Mouse (Mus musculus) layer of hippocampus, postnatal 10 days (tissue): ENCODE data around the gene Nqo1. TPM values are rescaled to one million over a fixed set of nuclear protein-coding genes. Genes with fewer than 3 reads are reported as not detected.

Source experiments
- DNase-seq, 2 experiments: peaks; one replicate each; pipeline ENCODE4 v3.0.0; 2021; ENCODE audit warnings: low spot score in 2 of 2
- total RNA-seq, 2 experiments: library from RNA; stranded (reverse); gene quantifications; 2 replicates each; pipeline ENCODE4 v1.2.3; 2021

The Nqo1 gene
- total RNA-seq, 2 experiments from 2014 or later: 2.3 to 3.0 TPM

DNA sequence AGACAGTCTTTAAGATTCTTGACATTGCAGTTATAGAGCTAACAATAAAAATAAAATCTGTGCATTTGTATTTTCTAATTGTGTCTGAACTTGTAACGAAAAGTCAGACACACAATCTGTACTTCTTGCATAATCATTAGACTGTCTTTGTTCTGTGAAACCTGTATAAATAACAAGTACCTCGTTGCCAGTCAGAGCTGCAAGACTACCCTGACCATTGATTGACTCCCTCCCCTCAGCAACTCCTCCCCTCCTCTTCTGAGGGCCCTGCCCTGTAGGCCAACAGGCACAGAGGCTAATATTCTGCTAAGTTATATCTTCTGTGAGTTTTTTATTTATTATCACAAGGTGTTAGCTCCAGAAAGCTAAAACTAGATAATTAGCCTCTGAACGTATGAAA, 2.9 kb upstream of the Nqo1 start:
- no peak for DNase-seq

GRCm38 (mm10) chr8:107404057-107404456, 1.1 kb upstream of the Nqo1 start:
- no peak for DNase-seq

- no peak for DNase-seq
Observed at GRCm38 (mm10) chr8:107401866-107402265, 1.1 kb downstream of the Nqo1 start.

GRCm38 (mm10) chr8:107399495-107399894, 3.5 kb downstream of the Nqo1 start:
- DNase-seq: peak; percentile 27 to 46

GRCm38 (mm10) chr8:107397665-107398064, 5.3 kb downstream of the Nqo1 start:
- no peak for DNase-seq

- DNase-seq: no peak
Observed at GRCm38 (mm10) chr8:107396106-107396670, 6.8 kb downstream of the Nqo1 start.

DNA sequence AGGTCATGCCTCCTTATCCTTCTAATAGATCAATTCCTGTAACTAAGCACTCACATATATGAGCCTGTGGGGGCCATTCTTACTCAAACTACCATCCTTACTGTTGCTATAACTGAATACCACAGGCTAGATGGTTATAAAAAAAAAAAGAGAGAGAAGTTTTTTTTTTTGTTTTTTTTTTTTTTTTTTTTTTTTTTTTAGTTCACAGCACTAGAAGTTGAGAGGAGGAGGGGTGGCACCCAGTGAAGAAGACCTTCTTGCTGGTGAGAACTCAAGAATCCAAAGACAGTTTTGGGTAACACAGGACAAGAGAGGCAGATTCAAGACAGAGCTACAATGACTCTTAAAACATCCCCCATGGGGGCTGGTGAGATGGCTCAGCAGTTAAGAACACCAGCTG, 7.6 kb downstream of the Nqo1 start:
- no peak for DNase-seq

DNA sequence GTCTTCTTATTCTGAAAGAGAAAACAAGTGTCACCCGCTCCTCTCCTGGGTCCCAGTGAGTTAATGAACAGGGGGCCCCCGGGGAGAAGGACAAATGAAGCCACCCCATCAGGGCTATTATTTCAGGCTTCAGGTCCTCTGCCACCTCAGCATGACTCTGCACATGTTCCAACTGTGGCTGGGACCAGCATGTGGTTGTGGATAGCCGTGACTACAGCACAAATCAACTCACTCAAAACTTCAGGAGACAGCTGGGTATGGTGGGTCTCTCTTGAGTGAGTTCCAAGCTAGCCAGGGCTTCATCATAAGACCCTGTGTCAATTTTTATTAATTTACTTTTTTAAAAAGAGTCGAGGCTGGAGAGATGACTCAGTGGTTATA, 11.9 kb downstream of the Nqo1 start:
- DNase-seq: no peak

DNA sequence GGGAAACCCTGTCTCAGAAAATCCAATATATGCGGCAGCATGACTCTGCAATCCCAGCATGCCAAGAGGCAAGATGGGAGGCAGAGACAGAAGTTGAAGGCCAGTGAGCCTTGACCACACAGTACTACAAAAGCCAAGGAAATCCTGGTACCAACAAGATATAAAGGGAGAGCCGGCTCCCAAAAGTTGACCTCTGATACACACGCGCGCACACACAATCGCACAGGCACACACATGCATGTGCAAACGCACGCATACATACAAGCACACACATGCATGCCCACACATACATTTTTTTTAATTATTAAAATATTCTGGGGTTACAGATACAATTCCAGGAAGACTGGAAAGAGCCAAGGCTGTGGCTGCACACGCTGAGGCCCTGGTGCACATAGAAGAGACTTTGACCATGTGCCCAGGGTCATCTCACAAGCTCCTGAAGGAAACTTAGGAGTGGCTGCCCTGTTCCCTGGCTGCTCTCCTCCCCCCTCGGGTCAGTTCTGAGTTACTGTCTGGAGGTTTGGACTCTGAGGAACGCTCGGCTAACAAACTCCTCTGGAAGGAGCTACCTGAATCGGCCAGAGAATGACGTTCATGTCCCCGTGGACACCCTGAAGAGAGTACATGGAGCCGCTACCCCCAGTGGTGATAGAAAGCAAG, 12.4 kb downstream of the Nqo1 start:
- DNase-seq: no peak

DNA sequence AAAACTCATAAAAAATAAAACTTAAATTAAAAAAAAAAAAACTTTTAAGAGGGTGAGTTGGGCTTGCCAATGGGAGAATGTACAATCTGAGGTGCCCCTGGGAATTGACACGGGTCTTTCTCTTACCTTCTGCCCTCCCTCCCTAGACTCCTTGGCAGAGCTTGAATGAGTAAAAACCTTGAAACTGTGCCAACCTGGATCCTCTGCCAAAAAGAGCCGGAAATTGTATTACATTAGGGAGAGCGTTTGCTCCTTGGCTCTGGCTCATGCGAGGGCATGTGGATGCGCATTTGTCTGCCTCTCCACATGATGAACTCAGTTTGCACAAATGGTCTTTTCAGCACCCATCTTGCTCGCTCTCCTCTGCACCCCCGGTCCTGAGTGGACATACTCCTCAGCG, 13.4 kb downstream of the Nqo1 start:
- peak; percentile 54 to 66 for DNase-seq

GRCm38 (mm10) chr8:107387861-107388260, 15.1 kb downstream of the Nqo1 start:
- peak; percentile 37 to 47 for DNase-seq

DNA sequence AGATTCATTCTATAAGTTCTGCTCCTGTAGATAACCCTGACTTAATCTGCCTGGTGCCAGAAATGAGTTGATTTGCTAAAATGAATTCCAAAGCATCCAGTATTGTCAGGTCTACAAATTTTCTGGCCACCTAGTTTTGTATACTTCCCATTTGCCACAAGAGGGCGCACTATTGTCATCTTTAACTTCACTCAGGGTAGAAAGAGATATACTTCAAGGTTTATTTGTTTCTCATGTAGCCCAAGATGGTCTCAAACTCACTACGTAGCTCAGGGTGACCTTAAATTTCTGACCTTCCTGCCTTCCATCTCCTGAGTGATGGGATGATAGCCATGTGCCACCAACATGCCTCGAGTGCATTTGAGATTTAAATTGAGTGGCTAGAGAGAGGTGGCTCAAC, 16.4 kb downstream of the Nqo1 start:
- no peak for DNase-seq

GRCm38 (mm10) chr8:107386171-107386570, 16.8 kb downstream of the Nqo1 start:
- DNase-seq: no peak

DNA sequence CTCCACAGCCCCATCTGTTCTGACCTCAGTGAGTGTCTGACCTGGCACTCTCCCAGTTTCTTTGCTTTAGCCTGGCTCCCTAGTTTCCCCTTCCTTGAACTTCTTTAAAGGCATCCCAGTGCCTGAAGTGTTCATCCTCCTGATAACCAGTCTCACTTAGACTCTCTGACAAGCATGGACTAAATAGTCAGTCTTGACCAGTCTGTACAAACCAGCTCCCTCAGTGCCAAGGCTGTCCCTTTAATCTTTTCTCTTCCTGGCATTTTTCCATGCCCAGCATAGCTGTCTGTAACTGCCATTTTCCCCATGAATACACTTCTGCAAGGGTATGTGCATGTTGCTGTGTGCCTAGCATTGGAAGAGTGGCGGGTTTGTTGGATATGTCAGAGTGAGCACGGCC, 17.9 kb downstream of the Nqo1 start:
- DNase-seq: no peak

DNA sequence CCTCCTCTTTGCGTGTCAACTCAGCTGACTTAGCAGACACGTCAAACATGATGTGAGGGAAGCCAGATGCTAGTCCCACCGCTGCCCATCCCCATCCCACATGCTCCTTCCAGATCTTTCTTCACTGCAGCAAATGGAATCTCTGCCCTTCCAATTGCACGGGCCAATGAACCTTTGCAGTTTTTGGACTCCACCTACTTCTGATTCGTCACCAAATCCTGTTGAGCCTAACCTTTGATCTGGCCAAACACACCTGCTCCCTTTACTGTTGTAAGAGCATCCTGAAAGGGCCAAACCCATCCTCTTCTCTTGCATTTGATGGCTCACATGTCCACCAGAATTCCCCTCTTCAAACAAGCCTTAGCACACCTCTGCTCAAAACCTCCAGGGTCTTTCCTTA, 18.4 kb downstream of the Nqo1 start:
- no peak for DNase-seq

GRCm38 (mm10) chr8:107382898-107383297, 20.1 kb downstream of the Nqo1 start:
- DNase-seq: no peak

GRCm38 (mm10) chr8:107381666-107382065, 21.3 kb downstream of the Nqo1 start:
- no peak for DNase-seq

DNA sequence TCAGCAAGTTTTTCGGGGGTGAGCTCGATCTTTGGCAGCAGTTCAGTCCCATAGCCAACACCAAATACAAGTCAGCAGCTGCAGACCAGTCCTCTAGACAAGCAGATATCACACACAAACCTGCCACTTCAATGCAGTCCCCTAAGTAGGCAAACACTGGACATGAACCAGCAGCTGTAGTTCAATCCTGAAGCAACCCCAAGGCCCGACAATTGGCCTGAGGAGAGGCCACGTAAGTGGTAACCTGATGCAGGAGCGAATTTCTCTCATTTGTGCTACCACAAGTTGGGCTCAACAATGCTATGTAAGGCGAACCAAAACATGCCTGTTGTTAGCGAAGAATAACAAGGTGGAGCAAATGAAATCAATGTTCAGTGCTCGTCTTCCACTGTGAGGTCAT, 22.3 kb downstream of the Nqo1 start:
- DNase-seq: no peak

DNA sequence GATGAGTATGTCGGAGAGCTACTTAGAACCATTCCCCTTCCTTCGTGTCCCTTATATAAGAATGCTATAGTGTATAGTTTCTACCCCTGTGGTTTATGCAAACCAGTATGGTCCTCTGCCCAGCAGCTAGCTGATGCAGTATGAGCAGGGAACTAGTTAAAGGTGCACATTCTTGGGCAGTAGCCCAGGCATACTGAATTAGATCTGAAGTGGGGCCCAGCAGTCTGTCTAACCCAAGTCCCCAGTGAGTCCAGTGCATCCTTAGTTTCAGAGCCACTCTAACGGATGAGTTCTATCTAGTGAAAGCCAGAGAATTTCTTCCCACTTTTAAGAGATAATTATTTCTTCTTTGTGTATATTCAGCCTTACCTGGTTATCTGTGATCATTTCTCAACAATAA, 25.7 kb downstream of the Nqo1 start:
- no peak for DNase-seq

DNA sequence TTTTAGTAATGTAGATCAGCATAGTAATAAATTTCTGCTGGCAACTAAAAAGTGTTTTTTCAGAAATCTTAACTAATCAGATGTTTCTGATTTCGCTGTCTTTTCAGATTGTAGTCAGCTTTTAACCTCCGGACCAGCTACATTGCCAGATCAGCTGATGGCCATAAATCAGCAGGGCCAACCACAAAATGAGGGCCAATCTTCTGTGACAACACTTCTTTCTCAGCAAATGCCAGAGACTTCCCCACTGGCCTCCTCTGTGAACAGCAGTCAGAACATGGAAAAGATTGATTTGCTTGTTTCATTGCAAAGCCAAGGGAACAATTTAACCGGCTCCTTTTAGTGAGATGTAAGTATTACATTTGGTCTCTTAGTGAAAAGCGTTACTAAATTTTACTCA, 32.7 kb downstream of the Nqo1 start:
- no peak for DNase-seq
